Mouse (Mus musculus) left cerebral cortex, adult 18-20 months (tissue): ENCODE measurements at regions not wholly inside any gene's neighbourhood (a gene's known extent, or its start where the extent isn't known, plus 50 kb on each side); places are given as distances from the start of the nearest gene placed in this dataset.

Experiments
- microRNA-seq, 2 experiments: library from miRNA; unstranded; fragments of <30 nt; microRNA quantifications; one replicate each; pipeline ENCODE4 v1.2.0; 2021

Small RNAs in the stretch of these regions (microRNA-seq; reads per million reads assigned to microRNA genes)
- 0 reads per million in 2 experiments for gene Gm26472
